Mouse (Mus musculus) kidney, postnatal 0 days (tissue): ENCODE results near the gene Parn. TPM values are rescaled to one million over a fixed set of nuclear protein-coding genes. Genes with fewer than 3 reads are reported as not detected.
"Not testable (repeated sequence)": the region's sequence is repeated elsewhere in the genome, so short reads cannot be mapped to it uniquely, and the experiment has no call there.

Experiments used
- ATAC-seq: fragments of 200-750 bp; cut with Nextera tagmentation; replicated peaks from 2 replicates; pipeline ENCODE4 v1.8.0; 2017; ENCODE audit warnings: low read depth, moderate number of reproducible peaks, moderate TSS enrichment, moderate library complexity; ENCODE audit not compliant: low FRiP score
- DNase-seq: peaks from one replicate; pipeline ENCODE4 v3.0.0-alpha.2; 2016; ENCODE audit warnings: low spot score
- H3K27ac ChIP-seq: fragments of 300-500 bp; sonication (generic); 2 replicates; pipeline ENCODE4 v1.5.1; 2014; ENCODE audit warnings: mild to moderate bottlenecking
- H3K27me3 ChIP-seq: fragments of 300-500 bp; sonication (generic); 2 replicates; pipeline ENCODE4 v1.6.1; 2014; ENCODE audit warnings: low read length, mixed read lengths; ENCODE audit not compliant: insufficient read depth
- H3K36me3 ChIP-seq: fragments of 300-500 bp; sonication (generic); 2 replicates; pipeline ENCODE4 v1.6.1; 2014; ENCODE audit warnings: low read length, mixed read lengths; ENCODE audit not compliant: insufficient read depth
- H3K4me1 ChIP-seq: fragments of 300-500 bp; sonication (generic); replicated peaks from 2 replicates; pipeline ENCODE4 v1.6.1; 2014; ENCODE audit warnings: antibody characterized with exemption, low read length, mixed read lengths; ENCODE audit not compliant: insufficient read depth
- H3K4me2 ChIP-seq: fragments of 300-500 bp; sonication (generic); 2 replicates; pipeline ENCODE4 v1.6.1; 2014; ENCODE audit warnings: mild to moderate bottlenecking, low read length, moderate library complexity, mixed read lengths
- H3K4me3 ChIP-seq: fragments of 300-500 bp; sonication (generic); replicated peaks from 2 replicates; pipeline ENCODE4 v1.5.1; 2014; ENCODE audit warnings: low read depth, low read length
- H3K9ac ChIP-seq: fragments of 300-500 bp; sonication (generic); 2 replicates; pipeline ENCODE4 v1.6.1; 2014; ENCODE audit warnings: low read depth, low read length
- H3K9me3 ChIP-seq: fragments of 300-500 bp; sonication (generic); replicated peaks from 2 replicates; pipeline ENCODE4 v1.6.1; 2016; ENCODE audit warnings: low read length, inconsistent platforms, mixed read lengths
- CTCF ChIP-seq: IDR thresholded peaks from 2 replicates; pipeline ENCODE4 v1.5.1; 2016; ENCODE audit warnings: antibody characterized with exemption, low read depth, mild to moderate bottlenecking, moderate library complexity
- WGBS: fragments of 180-500 bp; shearing (Covaris S2); extraction: QIAGEN DNeasy Blood & Tissue Kit; methylation state at CpG from one replicate; pipeline ENCODE4 v1.1.7; 2014; 5-methylcytosine and 5-hydroxymethylcytosine counted together
- polyA plus RNA-seq: library from polyadenylated mRNA; unstranded; fragments of >200 nt; fragmentation: Nextera tagmentation; extraction: Ambion mirVana; gene quantifications from 2 replicates; pipeline ENCODE4 v1.2.1, GENCODE M21; 2015

Parn gene
- polyA plus RNA-seq, 1 experiment from 2014 or later: 39.9 TPM

DNA sequence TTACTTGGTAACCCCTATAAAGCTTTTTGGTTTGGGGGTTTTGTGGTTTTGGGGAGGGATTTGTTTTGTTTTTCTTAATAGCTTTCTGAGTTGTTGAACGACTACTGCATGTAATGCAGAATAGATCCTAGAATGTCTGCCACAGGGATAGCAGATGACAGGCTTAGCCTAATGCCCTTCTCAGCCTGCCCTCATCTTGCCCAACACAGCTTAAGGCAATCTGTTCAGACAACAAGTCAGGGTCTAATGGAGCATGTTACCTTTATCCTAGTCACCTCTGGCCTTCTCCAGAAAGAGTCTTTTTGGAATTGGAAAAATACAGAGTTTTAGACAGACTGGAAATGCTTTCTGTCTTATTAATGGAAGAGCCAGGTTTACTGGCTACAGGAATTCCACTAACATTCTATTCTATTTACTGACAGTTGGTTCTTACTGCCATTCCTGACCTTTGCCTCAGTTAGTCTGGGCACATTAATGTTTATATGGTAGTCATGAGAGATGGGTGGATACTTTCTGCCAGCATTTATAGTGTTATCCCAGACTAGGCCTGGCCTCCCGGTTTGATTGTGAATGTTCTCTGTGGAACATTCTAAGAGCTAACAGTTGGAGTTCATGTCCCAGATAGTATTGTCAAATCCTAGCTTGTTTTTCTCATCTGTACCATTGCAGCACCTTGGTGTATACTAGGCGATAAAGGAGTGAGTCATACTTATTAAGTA lies 10.8 kb upstream of the Parn start:
- DNase-seq (peak; percentile 2), ATAC-seq (no peak)
- Histone ChIP-seq H3K36me3 (peaks cover 8% of the 10 kb centered on the region), H3K9me3 (no peaks in the 10 kb centered on the region), H3K4me3 (no peak overlapping the region), H3K27me3 (no peaks in the 10 kb centered on the region), H3K4me1 (no peaks in the 10 kb centered on the region), H3K27ac (no peak overlapping the region), H3K9ac (no peak overlapping the region), H3K4me2 (no peak overlapping the region)
- WGBS: 84% methylated on average over 3 of the region's 3 CpGs
- TF ChIP-seq CTCF: no peak

- 86% methylated on average over 3 of the region's 3 CpGs for WGBS
- Histone ChIP-seq H3K4me3 (no peak overlapping the region), H3K4me1 (no peaks in the 10 kb centered on the region), H3K36me3 (peaks cover 8% of the 10 kb centered on the region), H3K9ac (no peak overlapping the region), H3K27ac (no peak overlapping the region), H3K9me3 (no peaks in the 10 kb centered on the region), H3K4me2 (no peak overlapping the region), H3K27me3 (no peaks in the 10 kb centered on the region)
- ATAC-seq (no peak), DNase-seq (no peak)
- no peak for TF ChIP-seq CTCF
Measured at GRCm38 (mm10) chr16:13674511-13674910, 6.5 kb upstream of the Parn start.

GRCm38 (mm10) chr16:13673114-13673513 lies 5.1 kb upstream of the Parn start:
- peaks cover 8% of the 10 kb centered on the region for H3K36me3 ChIP-seq
- H3K9ac ChIP-seq: no peak overlapping the region
- ATAC-seq: no peak
- no peak overlapping the region for H3K27ac ChIP-seq
- H3K9me3 ChIP-seq: no peaks in the 10 kb centered on the region
- peak overlapping the region; percentile 79 for H3K4me3 ChIP-seq
- no peaks in the 10 kb centered on the region for H3K27me3 ChIP-seq
- TF ChIP-seq CTCF: no peak
- H3K4me1 ChIP-seq: no peaks in the 10 kb centered on the region
- WGBS: 79% methylated on average over 5 of the region's 5 CpGs
- H3K4me2 ChIP-seq: peak overlapping the region; percentile 58
- DNase-seq: no peak

- peak; percentile 61 for ATAC-seq
- H3K4me2 ChIP-seq: peak overlapping the region; percentile 58
- WGBS: under 1% methylated on average over 20 of the region's 20 CpGs
- peak overlapping the region; percentile 91 for H3K27ac ChIP-seq
- peaks cover 8% of the 10 kb centered on the region for H3K36me3 ChIP-seq
- H3K9me3 ChIP-seq: no peaks in the 10 kb centered on the region
- H3K27me3 ChIP-seq: no peaks in the 10 kb centered on the region
- no peak for TF ChIP-seq CTCF
- 0 out of 2 replicates have a peak, but pooled peaks cover 2% of the 10 kb centered on the region for H3K4me1 ChIP-seq
- H3K4me3 ChIP-seq: peak overlapping the region; percentile 79
- H3K9ac ChIP-seq: peak overlapping the region; percentile 90
- peak; percentile 74 for DNase-seq
Measured at GRCm38 (mm10) chr16:13672386-13672898, 4.5 kb upstream of the Parn start.

DNA sequence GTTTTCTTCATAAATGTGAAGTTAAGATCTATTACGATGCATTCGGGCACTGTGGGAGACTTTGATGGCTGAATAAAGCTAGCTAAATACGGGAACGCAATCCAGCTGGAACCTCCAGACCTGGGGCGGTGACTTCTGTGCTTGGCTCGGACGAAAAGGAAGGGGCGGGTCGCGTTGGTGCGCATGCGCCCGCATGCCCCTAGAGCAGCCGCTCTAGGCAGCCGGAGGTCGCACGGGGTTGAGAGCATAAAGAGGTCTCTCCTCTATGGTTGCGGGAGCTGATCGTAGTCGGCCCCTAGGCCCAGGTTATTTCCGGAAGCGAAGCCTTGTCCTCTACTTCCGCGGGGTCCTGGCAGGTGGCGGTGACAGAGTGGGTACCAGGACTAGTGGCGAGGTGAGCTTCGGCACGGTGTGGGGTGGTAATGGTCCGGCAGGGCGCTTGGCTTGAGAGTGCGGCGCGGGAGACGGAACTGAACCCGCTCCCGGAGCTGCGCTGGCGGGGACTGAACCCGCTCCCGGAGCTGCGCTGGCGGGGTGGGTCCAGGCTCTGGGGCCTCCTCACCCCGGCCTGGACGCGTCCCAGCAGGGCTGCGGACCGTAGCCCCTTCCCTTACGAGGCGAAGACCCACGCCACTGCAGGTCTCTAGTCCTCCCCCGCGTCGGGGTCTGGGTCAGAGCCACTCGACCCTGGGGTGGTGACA lies 3.9 kb upstream of the Parn start, which contains the start of the genes Bfar and 3110001I22Rik:
TSS of gene Bfar (plus strand) at position 174 of the 701 bp plus-strand sequence.
TSS of gene 3110001I22Rik (plus strand) at position 245 of the 701 bp plus-strand sequence.
- H3K4me1 ChIP-seq: 0 out of 2 replicates have a peak, but pooled peaks cover 3% of the 10 kb centered on the region
- H3K4me3 ChIP-seq: peak within 1 kb of the TSS; percentile 79
- TF ChIP-seq CTCF: no peak
- peak within 1 kb of the TSS; percentile 90 for H3K9ac ChIP-seq
- peaks cover 2% of the 10 kb centered on the region; the same call in 1 of the 2 replicates for H3K36me3 ChIP-seq
- WGBS: under 1% methylated on average over 51 of the region's 54 CpGs
- H3K27me3 ChIP-seq: no peaks in the 10 kb centered on the region
- ATAC-seq (peak; percentile 91), DNase-seq (peak; percentile 98)
- peak within 1 kb of the TSS; percentile 58 for H3K4me2 ChIP-seq
- H3K9me3 ChIP-seq: no peaks in the 10 kb centered on the region
- peak within 1 kb of the TSS; percentile 91 for H3K27ac ChIP-seq

GRCm38 (mm10) chr16:13670896-13671295 lies 2.9 kb upstream of the Parn start:
- H3K27me3 ChIP-seq, ATAC-seq, H3K9ac ChIP-seq, H3K4me3 ChIP-seq, H3K4me1 ChIP-seq, H3K36me3 ChIP-seq, DNase-seq, H3K9me3 ChIP-seq: not testable (repeated sequence)
- WGBS: 80% methylated on average over 5 of the region's 5 CpGs
- Histone ChIP-seq H3K27ac (peak overlapping the region; percentile 91), H3K4me2 (peak overlapping the region; percentile 58)
